Mouse (Mus musculus) C2C12 (cell line): Measurements from ENCODE around the gene Limch1. TPM values are rescaled to one million over a fixed set of nuclear protein-coding genes. Genes with fewer than 3 reads are reported as not detected.

ENCODE experiments used
- H3K27me3 ChIP-seq: one replicate; pipeline ENCODE4 v1.6.1; 2011; ENCODE audit not compliant: control insufficient read depth, insufficient read depth, insufficient read length
- H3K36me3 ChIP-seq: one replicate; pipeline ENCODE4 v1.6.1; 2011; ENCODE audit not compliant: control insufficient read depth, insufficient read depth
- H3K4me3 ChIP-seq: one replicate; pipeline ENCODE4 v1.5.1; 2011; ENCODE audit warnings: mild to moderate bottlenecking, control low read depth; ENCODE audit not compliant: poor library complexity, insufficient read depth, severe bottlenecking
- H3K79me2 ChIP-seq: one replicate; pipeline ENCODE4 v1.6.1; 2011; ENCODE audit not compliant: control insufficient read depth, insufficient read depth
- H3K79me3 ChIP-seq: one replicate; pipeline ENCODE4 v1.6.1; 2011; ENCODE audit warnings: low read depth, control low read depth
- H3ac ChIP-seq: one replicate; pipeline ENCODE3; 2011; ENCODE audit warnings: low read depth; ENCODE audit not compliant: control insufficient read depth, insufficient read length
- CEBPB ChIP-seq: IDR thresholded peaks from one replicate; pipeline ENCODE4 v1.6.1; 2011; ENCODE audit warnings: low read depth, mild to moderate bottlenecking, control low read depth, moderate library complexity
- CTCF ChIP-seq: IDR thresholded peaks from one replicate; pipeline ENCODE4 v1.5.1; 2011; ENCODE audit not compliant: control insufficient read depth, insufficient read depth, insufficient read length
- FOSL1 ChIP-seq: IDR thresholded peaks from one replicate; pipeline ENCODE4 v1.8.0; 2011; ENCODE audit warnings: mild to moderate bottlenecking, low read length; ENCODE audit not compliant: poor library complexity, insufficient read depth, severe bottlenecking
- MAX ChIP-seq: IDR thresholded peaks from one replicate; pipeline ENCODE4 v1.6.1; 2011; ENCODE audit warnings: mild to moderate bottlenecking, control low read depth
- MYOD1 ChIP-seq: IDR thresholded peaks from one replicate; pipeline ENCODE4 v1.6.1; 2011; ENCODE audit warnings: low read depth; ENCODE audit not compliant: control insufficient read depth, insufficient read length
- MYOG ChIP-seq: IDR thresholded peaks from one replicate; pipeline ENCODE4 v1.6.1; 2011; ENCODE audit not compliant: control insufficient read depth, insufficient read length; ENCODE audit errors: extremely low read depth
- USF1 ChIP-seq: IDR thresholded peaks from one replicate; pipeline ENCODE4 v1.6.1; 2011; ENCODE audit warnings: low read depth, mild to moderate bottlenecking, control low read depth, moderate library complexity
- polyA plus RNA-seq: library from polyadenylated mRNA; unstranded; fragments of >200 nt; fragmentation: generic; extraction: Trizol; gene quantifications from one replicate; pipeline ENCODE4 v1.2.1, GENCODE M21; 2012; ENCODE audit warnings: missing spikeins

Limch1 gene
- polyA plus RNA-seq, 1 experiment = not detected

GRCm38 (mm10) chr5:66810396-66810795, 64.8 kb downstream of the Limch1 start:
- TF ChIP-seq MYOD1 (no peak), MYOG (no peak), USF1 (no peak)
- H3K36me3 ChIP-seq = no peaks in the 10 kb centered on the region

GRCm38 (mm10) chr5:66814674-66815073, 69.0 kb downstream of the Limch1 start:
- no peak for TF ChIP-seq USF1
- no peak for TF ChIP-seq MYOD1
- Histone ChIP-seq H3K79me3 (no peaks in the 10 kb centered on the region), H3K36me3 (no peaks in the 10 kb centered on the region), H3ac (no peak overlapping the region), H3K4me3 (no peak overlapping the region), H3K27me3 (peaks cover 10% of the 10 kb centered on the region), H3K79me2 (no peaks in the 10 kb centered on the region)

More at GRCm38 (mm10) chr5:66810396-66810795, 64.8 kb downstream of the Limch1 start:
- no peak overlapping the region for H3ac ChIP-seq
- H3K79me2 ChIP-seq = no peaks in the 10 kb centered on the region
- H3K4me3 ChIP-seq = no peak overlapping the region
- peaks cover 6% of the 10 kb centered on the region for H3K27me3 ChIP-seq
- no peaks in the 10 kb centered on the region for H3K79me3 ChIP-seq

GRCm38 (mm10) chr5:66815877-66816276, 70.2 kb downstream of the Limch1 start:
- TF ChIP-seq FOSL1 (no peak), MYOG (no peak), CTCF (no peak), USF1 (no peak), MAX (no peak), MYOD1 (no peak), CEBPB (no peak)
- Histone ChIP-seq H3ac (no peak overlapping the region), H3K27me3 (peaks cover 10% of the 10 kb centered on the region), H3K79me3 (no peaks in the 10 kb centered on the region), H3K36me3 (no peaks in the 10 kb centered on the region), H3K4me3 (no peak overlapping the region), H3K79me2 (no peaks in the 10 kb centered on the region)

- H3K79me3 ChIP-seq = no peaks in the 10 kb centered on the region
- H3ac ChIP-seq = no peak overlapping the region
- no peaks in the 10 kb centered on the region for H3K36me3 ChIP-seq
- peaks cover 4% of the 10 kb centered on the region for H3K27me3 ChIP-seq
- no peaks in the 10 kb centered on the region for H3K79me2 ChIP-seq
- H3K4me3 ChIP-seq = no peak overlapping the region
- TF ChIP-seq USF1 (no peak), CEBPB (no peak), MAX (no peak), FOSL1 (no peak), MYOG (no peak), CTCF (no peak), MYOD1 (no peak)
These were observed 71.1 kb downstream of the Limch1 start for GRCm38 (mm10) chr5:66816751-66817150.

GRCm38 (mm10) chr5:66817184-66817956, 71.7 kb downstream of the Limch1 start:
- H3K36me3 ChIP-seq = no peaks in the 10 kb centered on the region
- TF ChIP-seq MAX = no peak
- TF ChIP-seq CTCF = no peak
- no peak for TF ChIP-seq MYOG
- no peak for TF ChIP-seq MYOD1
- no peak for TF ChIP-seq USF1
- no peak for TF ChIP-seq CEBPB
- TF ChIP-seq FOSL1 = no peak
- no peak overlapping the region for H3ac ChIP-seq
- peaks cover 4% of the 10 kb centered on the region for H3K27me3 ChIP-seq
- H3K79me2 ChIP-seq = no peaks in the 10 kb centered on the region
- H3K79me3 ChIP-seq = no peaks in the 10 kb centered on the region
- H3K4me3 ChIP-seq = no peak overlapping the region

- H3K36me3 ChIP-seq = no peaks in the 10 kb centered on the region
- no peaks in the 10 kb centered on the region for H3K79me2 ChIP-seq
- no peak overlapping the region for H3K4me3 ChIP-seq
- H3K27me3 ChIP-seq = peaks cover 5% of the 10 kb centered on the region
- no peak for TF ChIP-seq MYOG
- no peak for TF ChIP-seq MAX
- TF ChIP-seq MYOD1 = no peak
- TF ChIP-seq CTCF = no peak
- no peak for TF ChIP-seq FOSL1
- TF ChIP-seq USF1 = no peak
- TF ChIP-seq CEBPB = no peak
- no peaks in the 10 kb centered on the region for H3K79me3 ChIP-seq
- no peak overlapping the region for H3ac ChIP-seq
These were observed 77.0 kb downstream of the Limch1 start for GRCm38 (mm10) chr5:66822500-66823205.
